Mouse (Mus musculus) spleen, postnatal 4 days (tissue): Measurements from ENCODE around the gene Tac4.
A peak's percentile ranks its signal among the peaks of the same experiment; 100 is the strongest.

Source experiments
- DNase-seq, 2 experiments: peaks; one replicate each; pipeline ENCODE4 v3.0.0; 2022; ENCODE audit warnings: low spot score in 2 of 2

The Tac4 gene

GRCm38 (mm10) chr11:95263816-95264454, 2.6 kb downstream of the Tac4 start:
- no peak for DNase-seq

- DNase-seq: no peak
Measured at GRCm38 (mm10) chr11:95264455-95265013, 3.2 kb downstream of the Tac4 start.

GRCm38 (mm10) chr11:95266540-95267245, 5.4 kb downstream of the Tac4 start:
- no peak for DNase-seq

GRCm38 (mm10) chr11:95273661-95274060, 12.3 kb downstream of the Tac4 start:
- no peak for DNase-seq

GRCm38 (mm10) chr11:95274613-95275012, 13.3 kb downstream of the Tac4 start:
- DNase-seq: no peak

- DNase-seq: no peak
Measured at GRCm38 (mm10) chr11:95276056-95276455, 14.7 kb downstream of the Tac4 start.

GRCm38 (mm10) chr11:95279061-95279659, 17.8 kb downstream of the Tac4 start:
- no peak for DNase-seq

GRCm38 (mm10) chr11:95282331-95282730, 21.0 kb downstream of the Tac4 start:
- DNase-seq: no peak

GRCm38 (mm10) chr11:95291998-95292397, 30.7 kb downstream of the Tac4 start:
- DNase-seq: no peak

GRCm38 (mm10) chr11:95293017-95293624, 31.8 kb downstream of the Tac4 start:
- no peak for DNase-seq

GRCm38 (mm10) chr11:95295736-95296135, 34.4 kb downstream of the Tac4 start:
- DNase-seq: no peak

GRCm38 (mm10) chr11:95298146-95298545, 36.8 kb downstream of the Tac4 start:
- no peak for DNase-seq

GRCm38 (mm10) chr11:95299886-95300285, 38.6 kb downstream of the Tac4 start:
- no peak for DNase-seq

- DNase-seq: no peak
Measured at GRCm38 (mm10) chr11:95301772-95302171, 40.4 kb downstream of the Tac4 start.

GRCm38 (mm10) chr11:95305600-95305999, 44.3 kb downstream of the Tac4 start:
- DNase-seq: no peak

- no peak for DNase-seq
Measured at GRCm38 (mm10) chr11:95307526-95307925, 46.2 kb downstream of the Tac4 start.

GRCm38 (mm10) chr11:95309510-95310006, 48.2 kb downstream of the Tac4 start:
- DNase-seq: peak; percentile 97

- peak; percentile 95 to 96 for DNase-seq
Measured at GRCm38 (mm10) chr11:95310007-95310647, 48.8 kb downstream of the Tac4 start, which contains the start of gene Kat7. Gene Kat7 (minus strand): TSS chr11:95310246.

GRCm38 (mm10) chr11:95310648-95311424, 49.5 kb downstream of the Tac4 start:
- DNase-seq: no peak

- no peak for DNase-seq
Measured at GRCm38 (mm10) chr11:95311425-95311807, 50.1 kb downstream of the Tac4 start.
